Mouse (Mus musculus) large intestine, adult 2 months (tissue): ENCODE measurements around the gene Cd5. TPM values are rescaled to one million over a fixed set of nuclear protein-coding genes. Genes with fewer than 3 reads are reported as not detected.

Experiments used
- DNase-seq: peaks from one replicate; pipeline ENCODE4 v3.0.0-alpha.2; 2012; ENCODE audit warnings: low read depth, low spot score
- WGBS: fragments of 180-500 bp; shearing (Covaris S2); methylation state at CpG from one replicate; pipeline ENCODE4 v1.1.7; 2018; 5-methylcytosine and 5-hydroxymethylcytosine counted together
- polyA plus RNA-seq: library from polyadenylated mRNA; depleted of rRNA; stranded (reverse); fragments of >200 nt; gene quantifications from 2 replicates; pipeline ENCODE4 v1.2.3, GENCODE M21; 2012

Gene Cd5
- polyA plus RNA-seq, 1 experiment = 4.1 TPM

- 74% methylated on average over 9 of the region's 9 CpGs for WGBS
- DNase-seq = no peak
These were observed 21.4 kb upstream of the Cd5 start for GRCm38 (mm10) chr19:10759983-10760831.

- no peak for DNase-seq
These were observed 20.7 kb upstream of the Cd5 start for GRCm38 (mm10) chr19:10759525-10759924.

DNA sequence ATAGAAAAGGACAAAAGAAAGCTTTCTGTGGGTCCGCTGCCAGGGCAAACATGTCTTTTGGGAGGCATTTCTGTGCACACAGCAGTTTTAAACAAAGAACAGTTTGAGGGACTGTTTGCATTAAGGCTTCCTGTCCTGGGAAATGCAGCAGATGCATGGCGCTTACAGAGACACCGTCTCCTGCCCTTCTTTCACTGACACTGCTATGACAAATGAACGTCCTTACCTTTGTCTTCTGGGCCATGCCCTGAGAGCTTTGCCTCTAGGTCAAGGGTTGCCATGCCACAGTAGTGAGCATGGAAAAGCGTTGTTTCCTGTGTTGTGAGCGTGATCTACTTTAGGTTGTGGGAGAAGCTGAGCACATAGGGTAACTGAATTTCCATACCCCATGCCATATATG is 19.9 kb upstream of the Cd5 start:
- 54% methylated on average over 6 of the region's 6 CpGs for WGBS
- DNase-seq = no peak

DNA sequence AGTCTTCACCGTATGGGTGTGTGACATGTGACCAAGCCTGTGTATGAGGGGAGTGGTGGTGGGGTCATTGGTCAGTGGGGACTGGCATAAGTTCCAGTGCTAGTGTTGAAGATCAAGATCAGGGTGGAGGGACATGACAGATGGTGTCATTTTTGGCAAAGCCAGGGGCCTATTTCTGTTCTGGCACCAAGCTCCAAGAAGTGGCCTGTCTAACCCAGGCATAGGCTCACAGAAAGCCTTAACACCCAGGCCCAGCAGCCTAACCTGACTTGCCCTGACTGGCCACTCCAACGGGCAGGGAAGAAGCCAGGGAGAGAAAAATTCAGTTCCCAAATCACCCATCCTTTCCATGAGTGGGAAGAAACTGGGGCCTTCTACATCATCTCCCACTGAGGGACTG is 18.7 kb upstream of the Cd5 start:
- WGBS = 81% methylated on average over 2 of the region's 2 CpGs
- DNase-seq = no peak

- DNase-seq = no peak
These were observed 18.3 kb upstream of the Cd5 start for GRCm38 (mm10) chr19:10757125-10757524.

GRCm38 (mm10) chr19:10752646-10753045 is 13.8 kb upstream of the Cd5 start:
- WGBS = 93% methylated on average over 5 of the region's 5 CpGs
- DNase-seq = no peak

DNA sequence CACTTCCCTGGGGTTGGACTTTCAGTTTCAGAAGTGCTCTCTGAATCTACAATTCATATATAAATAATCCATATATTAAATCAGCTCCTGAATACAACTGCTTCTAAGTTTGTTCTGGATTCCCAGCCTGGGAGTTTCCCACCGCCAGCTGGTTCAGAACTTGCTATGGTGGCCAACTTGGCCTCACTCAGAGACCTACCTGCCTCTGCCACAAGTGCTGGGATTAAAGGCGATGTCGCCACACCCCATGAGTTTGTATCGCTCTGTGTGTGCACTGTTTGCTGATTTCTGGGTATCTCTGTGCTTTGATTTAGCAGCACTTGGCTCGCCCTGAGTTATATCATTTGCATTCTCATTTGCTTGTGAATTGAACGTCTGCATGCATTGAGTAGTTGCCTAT is 13.3 kb upstream of the Cd5 start:
- DNase-seq = no peak
- 88% methylated on average over 6 of the region's 6 CpGs for WGBS

DNA sequence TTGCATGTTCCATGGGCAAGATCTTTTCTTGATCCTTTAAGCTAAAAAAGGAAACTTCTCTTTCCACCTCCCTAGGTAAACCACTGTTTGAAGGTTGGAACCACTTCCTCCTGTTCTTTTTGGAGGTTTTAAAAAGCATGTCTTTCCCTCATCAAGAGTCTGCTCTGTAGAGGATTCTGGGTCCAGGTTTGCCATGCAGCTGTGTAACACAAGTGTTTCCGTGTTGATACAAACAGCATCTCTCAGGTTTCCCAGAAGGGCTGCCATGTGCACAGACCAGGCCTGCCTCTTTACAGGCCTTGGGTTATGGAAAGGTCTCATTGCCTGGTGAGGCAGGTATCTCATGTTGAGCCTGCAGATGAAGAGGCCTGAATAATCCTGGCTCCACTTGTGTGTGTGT is 12.8 kb upstream of the Cd5 start:
- 71% methylated on average over 1 of the region's 1 CpGs for WGBS
- no peak for DNase-seq

- 85% methylated on average over 6 of the region's 6 CpGs for WGBS
- no peak for DNase-seq
These were observed 11.4 kb upstream of the Cd5 start for GRCm38 (mm10) chr19:10750161-10750560.

DNA sequence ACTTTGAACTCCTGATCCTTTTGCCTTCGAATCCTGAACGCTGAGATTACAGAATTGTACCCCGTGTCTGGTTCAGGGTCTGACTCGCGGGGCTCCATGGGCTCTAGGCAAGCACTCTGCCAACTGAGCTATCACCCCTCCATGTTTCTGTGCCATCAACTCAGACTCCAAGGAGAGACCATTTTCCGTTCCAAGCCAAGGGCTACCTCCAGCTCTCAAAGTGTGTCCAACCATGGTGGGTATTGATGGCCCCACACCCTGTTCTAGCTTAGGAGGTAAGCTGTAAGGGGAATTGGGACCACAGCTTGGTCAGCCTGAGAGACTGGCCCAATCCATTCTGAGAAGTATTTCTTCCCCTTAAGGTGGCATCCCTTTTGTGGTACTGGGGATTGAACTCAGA is 10.5 kb upstream of the Cd5 start:
- DNase-seq = no peak
- WGBS = 81% methylated on average over 6 of the region's 6 CpGs

- 72% methylated on average over 11 of the region's 11 CpGs for WGBS
- DNase-seq = no peak
These were observed 9.8 kb upstream of the Cd5 start for GRCm38 (mm10) chr19:10748401-10749102.

DNA sequence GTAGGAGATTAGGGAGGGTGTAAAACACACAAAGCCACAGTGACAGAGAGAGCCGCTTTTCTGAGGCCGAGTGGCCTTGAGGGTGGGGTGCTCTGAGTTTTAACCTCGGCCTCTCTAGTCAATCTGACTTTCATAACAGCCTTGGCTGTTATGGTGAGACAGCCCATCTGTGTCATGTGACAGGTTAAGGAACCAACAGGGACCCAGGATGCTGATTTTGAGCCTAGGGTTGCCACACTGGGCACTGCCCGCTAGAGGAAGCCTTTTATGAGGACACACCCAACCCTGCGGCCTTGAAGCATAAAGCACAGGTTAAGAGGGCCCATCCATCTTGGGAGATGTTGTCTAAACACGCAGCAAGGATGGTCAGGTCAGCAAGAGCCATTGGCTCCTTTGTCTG is 8.9 kb upstream of the Cd5 start:
- DNase-seq = no peak
- 37% methylated on average over 6 of the region's 6 CpGs for WGBS

DNA sequence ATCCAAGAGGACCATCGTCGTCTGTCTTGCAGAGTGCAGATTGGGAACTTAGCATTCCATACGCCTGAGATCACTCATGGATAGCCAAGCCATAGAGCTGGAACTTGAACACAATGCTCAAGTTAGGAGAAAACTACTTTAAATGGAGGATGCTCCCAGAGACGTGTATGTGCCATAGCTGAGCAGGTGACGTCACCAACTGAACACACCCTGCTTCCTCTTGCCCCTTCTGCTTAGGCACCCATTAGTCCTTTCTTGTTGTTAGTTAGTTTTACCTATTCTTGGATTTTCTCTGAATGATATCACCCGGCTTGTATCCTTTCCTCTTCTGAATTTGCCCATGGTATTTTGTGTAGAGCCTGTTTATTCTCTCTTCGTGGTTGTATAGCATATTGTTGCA is 8.4 kb upstream of the Cd5 start:
- 69% methylated on average over 7 of the region's 7 CpGs for WGBS
- DNase-seq = no peak

GRCm38 (mm10) chr19:10742565-10742964 is 3.8 kb upstream of the Cd5 start:
- 75% methylated on average over 3 of the region's 3 CpGs for WGBS
- DNase-seq = no peak

- WGBS = 73% methylated on average over 6 of the region's 6 CpGs
- DNase-seq = no peak
These were observed 3.3 kb upstream of the Cd5 start for GRCm38 (mm10) chr19:10742145-10742544.

- no peak for DNase-seq
- WGBS = 26% methylated on average over 11 of the region's 11 CpGs
These were observed 2.0 kb upstream of the Cd5 start for GRCm38 (mm10) chr19:10740641-10741440.

DNA sequence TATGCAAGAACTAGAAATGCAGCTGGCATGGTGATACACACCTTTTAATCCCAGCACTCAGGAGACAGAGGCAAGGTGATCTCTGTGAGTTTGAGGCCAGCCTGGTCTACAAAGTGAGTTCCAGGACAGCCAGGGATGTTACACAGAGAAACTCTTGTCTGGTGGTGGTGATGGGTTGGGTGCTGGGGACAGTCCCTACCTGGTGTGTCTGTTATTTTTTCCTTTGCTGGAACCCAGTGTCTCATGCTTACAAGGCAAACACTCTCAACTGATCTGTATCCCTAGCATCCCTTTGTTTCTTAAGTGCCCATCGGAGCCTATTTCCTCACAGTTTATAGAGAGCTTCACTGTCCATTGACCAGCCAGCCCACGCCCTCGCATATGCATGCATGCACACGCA is 1.1 kb upstream of the Cd5 start:
- no peak for DNase-seq
- 92% methylated on average over 4 of the region's 4 CpGs for WGBS

- WGBS = 94% methylated on average over 6 of the region's 6 CpGs
- no peak for DNase-seq
These were observed 764 bp downstream of the Cd5 start for GRCm38 (mm10) chr19:10738038-10738437.

DNA sequence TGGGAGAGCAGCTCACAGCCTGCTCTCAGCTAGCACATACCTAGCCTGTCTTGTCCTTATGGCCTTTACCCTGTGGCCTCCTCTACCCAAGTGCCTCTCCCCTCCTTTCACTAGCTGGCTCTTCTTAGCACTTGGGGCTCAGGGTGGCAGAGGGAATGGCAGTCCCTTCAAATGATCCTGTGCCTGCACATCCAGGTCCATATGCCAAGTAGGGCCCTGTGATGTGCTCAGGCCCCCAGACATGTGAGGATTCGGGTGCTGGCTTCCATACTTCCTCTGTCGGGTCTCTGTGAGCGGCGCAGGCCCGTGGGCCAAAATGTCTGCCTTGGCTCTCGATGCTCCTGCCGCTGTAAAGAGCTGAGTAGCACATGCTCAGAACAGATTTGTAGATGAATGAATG is 2.9 kb downstream of the Cd5 start:
- DNase-seq = no peak
- 90% methylated on average over 7 of the region's 7 CpGs for whole genome bisulfite sequencing

GRCm38 (mm10) chr19:10735061-10735460 is 3.7 kb downstream of the Cd5 start:
- no peak for DNase-seq
- 79% methylated on average over 3 of the region's 3 CpGs for WGBS

DNA sequence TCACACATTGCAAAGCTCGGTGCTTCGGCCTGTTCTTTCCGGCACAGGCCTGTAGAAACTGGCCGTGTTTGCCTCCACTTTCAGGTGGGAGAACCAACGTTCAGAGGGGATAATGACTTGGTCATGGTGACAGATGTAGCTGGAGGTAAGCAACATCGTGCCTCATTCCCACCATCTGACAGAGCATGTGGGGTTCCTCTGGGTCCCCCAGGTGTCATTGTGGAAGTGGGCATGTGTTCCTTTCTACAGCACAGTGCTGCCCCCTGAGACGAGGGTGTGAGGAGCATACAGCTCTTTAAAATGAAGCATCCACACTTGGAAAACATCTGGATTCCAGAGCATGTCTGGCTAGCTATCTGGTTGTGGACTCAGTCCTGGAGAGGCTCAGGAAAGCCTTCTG is 4.2 kb downstream of the Cd5 start:
- no peak for DNase-seq
- WGBS = 76% methylated on average over 7 of the region's 7 CpGs
